Mouse (Mus musculus): ENCODE results near the gene Pou2f1.

Pou2f1 gene

DNA sequence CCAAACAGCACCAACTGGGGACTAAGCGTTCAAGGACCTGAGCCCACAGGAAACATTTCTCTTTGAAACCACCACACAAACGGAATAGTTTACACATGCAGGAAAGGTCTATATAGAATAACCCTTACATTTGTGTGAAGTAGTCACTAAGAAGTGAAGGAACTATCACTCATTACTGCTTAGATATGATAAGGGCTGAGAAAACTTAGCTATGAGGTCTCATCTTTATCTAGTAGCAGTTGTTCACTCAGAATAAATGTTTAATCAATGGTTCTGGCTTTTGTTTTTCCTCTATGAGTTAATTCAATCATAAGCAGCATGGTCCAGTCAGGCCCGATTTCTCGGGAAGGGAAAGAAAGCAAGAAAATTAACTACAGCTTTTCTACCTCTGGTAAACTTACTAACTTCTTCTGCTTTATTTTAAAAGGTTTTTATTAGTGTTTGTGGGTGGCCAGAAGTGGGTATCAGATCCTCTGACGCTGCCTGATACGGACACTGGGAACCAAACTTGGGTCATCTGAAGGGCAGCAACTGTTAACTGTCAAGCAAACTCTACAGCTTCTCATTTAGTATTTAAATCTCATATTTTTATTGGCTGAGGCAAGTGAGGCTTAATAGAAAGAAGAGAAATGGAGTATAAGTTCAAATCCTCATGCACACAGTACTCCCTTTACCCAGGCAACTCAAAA lies 40.7 kb downstream of the Pou2f1 start:
- DNase-seq (ENCODE audit: low spot score in 2 of 2), result no peak

- no peak for DNase-seq (ENCODE audit: low spot score in 2 of 2)
Measured at GRCm38 (mm10) chr1:165958159-165958558, 44.3 kb downstream of the Pou2f1 start.

DNA sequence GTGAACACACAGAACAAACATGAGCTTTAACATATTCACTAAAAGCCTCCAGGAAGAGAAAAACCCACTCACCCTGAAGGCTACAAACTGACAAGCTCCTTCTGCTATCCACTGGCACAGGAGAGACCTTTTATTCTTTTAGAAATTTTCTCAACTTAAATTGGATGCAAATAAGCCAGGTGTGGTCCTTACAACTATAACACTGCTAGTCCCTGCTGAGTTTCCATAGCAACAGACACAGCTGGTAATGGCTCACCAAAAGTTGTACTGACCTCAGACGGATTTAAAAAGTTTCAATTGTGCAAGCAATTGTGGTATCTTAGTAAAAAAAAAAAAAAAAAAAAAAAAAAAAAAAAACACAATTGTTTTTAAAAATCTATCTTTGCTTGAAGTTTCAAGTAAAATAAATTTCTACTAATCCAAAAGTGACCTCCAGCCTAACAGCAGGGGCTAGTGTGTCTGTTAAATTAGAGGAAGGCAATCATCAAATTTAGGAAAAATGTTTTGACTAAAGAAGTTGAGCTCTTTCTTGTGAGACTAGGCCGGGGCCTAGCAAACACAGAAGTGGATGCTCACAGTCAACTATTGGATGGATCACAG lies 54.2 kb downstream of the Pou2f1 start:
- DNase-seq (ENCODE audit: low spot score in 2 of 2), result no peak

GRCm38 (mm10) chr1:165943270-165943669 lies 59.2 kb downstream of the Pou2f1 start:
- DNase-seq (ENCODE audit: low spot score in 2 of 2), result no peak

GRCm38 (mm10) chr1:165935466-165935818 lies 67.0 kb downstream of the Pou2f1 start:
- DNase-seq (ENCODE audit: low spot score in 2 of 2), result no peak

GRCm38 (mm10) chr1:165934648-165935465 lies 67.6 kb downstream of the Pou2f1 start:
- no peak for DNase-seq (ENCODE audit: low spot score in 2 of 2)

DNA sequence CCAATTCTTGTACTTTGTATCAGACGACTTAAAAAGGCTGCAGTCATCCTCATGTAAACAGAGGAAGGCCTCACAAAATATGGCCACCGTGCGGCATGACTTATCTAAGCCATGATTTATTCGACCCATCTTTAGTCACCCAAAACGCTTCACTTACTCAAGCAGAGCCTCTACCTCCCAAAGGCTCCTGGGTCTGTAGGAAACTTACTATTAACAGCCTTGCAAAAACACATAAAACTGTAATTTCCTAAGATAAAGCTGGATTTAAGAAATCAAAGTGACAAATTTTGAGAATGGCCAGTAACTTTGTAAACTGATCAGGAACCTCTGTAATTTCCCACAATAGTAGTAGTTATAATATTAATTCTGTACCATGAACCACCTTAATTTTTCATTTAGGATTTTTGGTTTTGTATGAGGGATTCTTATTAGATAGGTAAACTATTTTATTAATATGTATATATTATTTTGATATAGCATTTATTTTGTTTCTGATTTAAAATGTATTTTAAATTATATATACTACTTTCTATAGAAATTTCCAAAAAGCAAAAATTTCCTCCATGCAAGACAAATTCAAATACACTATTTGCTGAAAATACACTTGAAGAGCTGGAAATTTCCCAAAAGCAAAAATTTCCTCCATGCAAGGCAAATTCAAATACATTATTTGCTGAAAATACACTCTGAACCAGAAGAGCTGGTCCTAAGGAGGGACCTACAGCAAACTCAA lies 68.4 kb downstream of the Pou2f1 start:
- DNase-seq (ENCODE audit: low spot score in 2 of 2), result no peak

GRCm38 (mm10) chr1:165932842-165933241 lies 69.6 kb downstream of the Pou2f1 start:
- DNase-seq (ENCODE audit: low spot score in 2 of 2), result no peak

GRCm38 (mm10) chr1:165930510-165930909 lies 72.0 kb downstream of the Pou2f1 start:
- no peak for DNase-seq (ENCODE audit: low spot score in 2 of 2)

DNA sequence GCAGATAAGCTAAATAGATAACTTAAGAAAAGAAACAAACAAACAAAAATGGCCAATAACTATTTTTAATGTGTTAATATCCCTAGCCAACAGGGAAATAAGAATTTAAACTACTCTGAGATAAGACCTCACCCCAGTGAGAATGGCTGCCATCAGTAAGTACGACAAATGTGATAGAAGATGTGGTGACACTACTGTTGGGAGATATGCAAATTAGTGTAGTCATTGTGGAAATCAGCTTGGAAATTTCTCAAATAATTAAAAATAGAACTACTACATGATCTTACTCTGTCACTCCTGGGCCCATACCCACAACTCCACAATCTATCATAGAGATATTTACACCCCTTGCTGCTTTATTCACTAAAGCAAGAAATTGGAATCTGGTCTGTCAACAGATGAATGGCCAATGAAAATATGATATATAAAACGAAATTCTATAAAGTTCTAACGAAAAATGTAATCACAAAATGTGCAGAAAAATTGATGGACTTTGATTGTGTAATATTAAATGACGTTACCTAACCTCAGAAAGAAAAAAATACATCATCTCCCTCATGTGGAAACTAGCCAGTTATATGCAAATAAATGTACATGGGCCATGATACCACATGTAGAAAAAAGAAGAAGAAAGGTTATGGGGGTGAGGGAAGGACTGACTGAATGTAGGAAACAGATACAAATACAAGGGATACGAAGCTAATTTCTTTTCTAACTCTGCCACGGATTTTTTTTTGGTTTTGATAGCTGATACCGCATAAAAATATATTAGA lies 74.8 kb downstream of the Pou2f1 start:
- no peak for DNase-seq (ENCODE audit: low spot score in 2 of 2)

- DNase-seq (ENCODE audit: low spot score in 2 of 2), result no peak
Measured at GRCm38 (mm10) chr1:165925207-165925606, 77.3 kb downstream of the Pou2f1 start.

DNA sequence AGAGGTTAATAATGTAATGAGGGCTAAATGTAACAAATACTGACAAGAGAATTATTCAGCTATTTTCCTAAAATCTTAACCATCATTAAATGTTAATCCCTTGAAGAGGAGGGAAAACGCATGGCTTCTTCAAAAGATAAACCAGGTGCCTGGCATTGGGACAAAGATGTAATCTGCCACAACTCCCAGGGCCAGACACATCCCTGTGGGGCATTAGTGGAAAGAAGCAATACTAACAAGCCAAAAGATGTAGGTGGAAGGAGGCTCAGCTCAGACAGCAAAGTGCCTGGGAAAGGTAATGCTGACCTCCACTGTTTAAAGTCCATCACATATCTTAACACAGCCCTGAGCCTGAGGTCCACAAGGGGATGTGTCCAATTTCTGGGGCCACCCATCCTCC lies 80.0 kb downstream of the Pou2f1 start:
- no peak for DNase-seq (ENCODE audit: low spot score in 2 of 2)

DNA sequence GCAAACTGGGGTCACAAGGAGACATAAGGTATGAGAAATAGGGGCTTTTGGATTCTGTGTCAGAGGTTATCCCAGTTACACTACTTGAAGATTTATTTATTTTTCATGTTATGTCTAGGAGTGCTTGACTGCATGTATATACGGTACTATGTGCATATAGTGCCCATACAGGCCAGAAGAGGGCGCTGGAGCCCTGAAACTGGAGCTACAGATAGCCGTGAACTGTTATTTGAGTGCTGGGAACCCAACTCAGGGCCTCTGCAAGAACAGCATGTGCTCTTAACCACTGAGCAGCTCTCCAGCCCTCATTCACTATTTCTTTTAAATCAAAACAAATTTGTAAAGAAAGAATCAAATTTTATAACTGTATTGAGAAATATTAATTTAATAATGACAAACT lies 81.5 kb downstream of the Pou2f1 start:
- DNase-seq (ENCODE audit: low spot score in 2 of 2), result no peak

DNA sequence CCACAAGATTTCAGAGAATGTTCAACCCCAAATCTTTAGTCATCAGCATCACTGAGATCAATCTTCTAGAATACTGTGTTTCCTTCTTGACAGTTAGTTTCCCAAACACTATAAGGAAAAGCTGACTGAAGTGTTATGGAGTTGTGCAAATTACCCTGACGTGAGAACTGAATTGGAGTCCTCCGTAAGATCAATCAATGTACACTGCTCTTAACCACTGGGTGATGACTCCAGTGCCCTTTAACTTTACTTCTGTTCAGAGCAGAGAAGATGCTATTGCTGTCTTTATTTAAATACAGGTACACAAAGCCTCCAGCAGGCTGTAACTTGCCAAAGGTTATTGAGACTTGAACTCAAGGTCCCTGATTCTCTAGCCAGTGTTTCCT lies 88.1 kb downstream of the Pou2f1 start:
- DNase-seq (ENCODE audit: low spot score in 2 of 2), result no peak

- no peak for DNase-seq (ENCODE audit: low spot score in 2 of 2)
Measured at GRCm38 (mm10) chr1:165913720-165914415, 88.6 kb downstream of the Pou2f1 start.

DNA sequence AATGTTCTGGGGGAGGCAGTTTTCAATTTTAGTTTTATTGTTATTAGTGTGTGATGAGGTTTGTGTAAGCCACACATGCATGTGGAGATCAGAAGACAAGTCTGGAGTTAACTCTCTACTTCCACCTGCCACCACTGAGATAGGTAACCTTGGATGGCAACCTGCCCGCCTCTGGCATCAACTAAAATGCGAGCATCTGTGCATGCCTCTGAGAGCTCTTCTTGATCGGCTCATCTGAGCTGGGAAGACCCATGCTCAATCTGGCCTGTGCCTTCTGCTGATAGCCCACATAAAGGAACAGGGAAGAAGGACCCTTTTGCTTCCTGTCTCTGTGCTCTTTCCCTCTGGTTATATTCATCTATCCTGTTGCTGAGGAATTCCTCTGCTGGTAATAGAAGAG lies 93.0 kb downstream of the Pou2f1 start:
- no peak for DNase-seq (ENCODE audit: low spot score in 2 of 2)

- DNase-seq (ENCODE audit: low spot score in 2 of 2), result no peak
Measured at GRCm38 (mm10) chr1:165908806-165909205, 93.7 kb downstream of the Pou2f1 start.

- DNase-seq (ENCODE audit: low spot score in 2 of 2), result no peak
Measured at GRCm38 (mm10) chr1:165908153-165908552, 94.3 kb downstream of the Pou2f1 start.

DNA sequence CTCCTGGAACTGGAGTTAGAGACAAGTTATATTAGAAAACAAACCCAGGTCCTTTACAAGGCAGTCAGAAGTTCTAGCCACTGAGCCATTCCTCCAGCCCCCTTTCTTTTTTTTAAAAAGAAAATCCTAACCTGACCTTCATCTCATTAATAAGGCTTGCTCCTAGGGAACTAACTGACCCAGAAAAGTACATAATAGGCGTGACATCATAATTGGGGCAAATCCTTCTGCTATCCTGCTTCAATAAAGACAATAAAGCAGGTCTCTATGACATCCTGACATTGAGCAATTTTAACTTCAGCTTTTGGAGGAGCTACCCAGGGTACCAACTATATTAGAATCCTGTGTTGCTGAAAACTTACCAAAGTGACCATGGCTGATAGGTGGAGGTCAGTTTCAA lies 98.9 kb downstream of the Pou2f1 start:
- DNase-seq (ENCODE audit: low spot score in 2 of 2), result no peak

DNA sequence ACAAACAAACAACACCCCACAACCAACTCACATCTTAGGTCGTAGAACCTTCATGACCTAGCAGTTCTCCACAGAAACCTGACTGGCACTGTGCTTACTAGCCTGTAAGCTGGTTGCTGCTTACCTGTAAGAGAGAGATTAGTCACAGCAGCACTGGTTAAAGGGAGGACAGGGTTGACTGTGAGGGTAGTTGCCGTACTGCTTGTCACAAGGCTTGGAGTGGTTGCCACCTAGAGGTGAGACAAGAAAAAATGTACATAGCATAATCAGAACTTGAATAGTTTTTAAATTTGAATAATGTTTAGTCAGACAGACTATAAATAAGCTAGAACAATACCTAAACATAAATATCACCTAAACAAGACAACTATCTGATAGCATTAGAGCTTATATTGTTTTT lies 110.8 kb downstream of the Pou2f1 start:
- no peak for DNase-seq (ENCODE audit: low spot score in 2 of 2)

All from frontal cortex, postnatal 25 days (tissue).